Mouse (Mus musculus) hindbrain, embryonic 13.5 days (tissue): Measurements from ENCODE around the gene Olfr1254. TPM values are rescaled to one million over a fixed set of nuclear protein-coding genes. Genes with fewer than 3 reads are reported as not detected.

Experiments
- ATAC-seq: fragments of 200-750 bp; cut with Nextera tagmentation; 2 replicates; pipeline ENCODE4 v1.8.0; 2017; ENCODE audit warnings: moderate TSS enrichment; ENCODE audit not compliant: low FRiP score
- H3K27ac ChIP-seq: fragments of 300-500 bp; sonication (generic); 2 replicates; pipeline ENCODE4 v1.5.1; 2015; ENCODE audit warnings: inconsistent platforms, mild to moderate bottlenecking, moderate library complexity
- H3K27me3 ChIP-seq: fragments of 300-500 bp; sonication (generic); 2 replicates; pipeline ENCODE4 v1.6.1; 2015; ENCODE audit warnings: mild to moderate bottlenecking, inconsistent platforms
- H3K36me3 ChIP-seq: fragments of 300-500 bp; sonication (generic); 2 replicates; pipeline ENCODE4 v1.6.1; 2015; ENCODE audit warnings: mild to moderate bottlenecking, inconsistent platforms
- H3K4me1 ChIP-seq: fragments of 300-500 bp; sonication (generic); replicated peaks from 2 replicates; pipeline ENCODE4 v1.6.1; 2015; ENCODE audit warnings: inconsistent platforms
- H3K4me2 ChIP-seq: fragments of 300-500 bp; sonication (generic); 2 replicates; pipeline ENCODE4 v1.6.1; 2015; ENCODE audit warnings: inconsistent platforms, mild to moderate bottlenecking, moderate library complexity
- H3K4me3 ChIP-seq: fragments of 300-500 bp; sonication (generic); 2 replicates; pipeline ENCODE4 v1.5.1; 2015; ENCODE audit warnings: mild to moderate bottlenecking, inconsistent platforms
- H3K9ac ChIP-seq: fragments of 300-500 bp; sonication (generic); 2 replicates; pipeline ENCODE4 v1.6.1; 2015; ENCODE audit warnings: mild to moderate bottlenecking, inconsistent platforms
- H3K9me3 ChIP-seq: fragments of 300-500 bp; sonication (generic); 2 replicates; pipeline ENCODE4 v1.6.1; 2016; ENCODE audit warnings: inconsistent platforms
- WGBS: fragments of 180-500 bp; shearing (Covaris S2); methylation state at CpG from one replicate; pipeline ENCODE4 v1.1.7; 2015; 5-methylcytosine and 5-hydroxymethylcytosine counted together
- polyA plus RNA-seq: library from polyadenylated mRNA; unstranded; fragments of >200 nt; fragmentation: Nextera tagmentation; extraction: Ambion mirVana; gene quantifications from 2 replicates; pipeline ENCODE4 v1.2.1, GENCODE M21; 2015

Gene Olfr1254
- not detected in 2 replicates for polyA plus RNA-seq

DNA sequence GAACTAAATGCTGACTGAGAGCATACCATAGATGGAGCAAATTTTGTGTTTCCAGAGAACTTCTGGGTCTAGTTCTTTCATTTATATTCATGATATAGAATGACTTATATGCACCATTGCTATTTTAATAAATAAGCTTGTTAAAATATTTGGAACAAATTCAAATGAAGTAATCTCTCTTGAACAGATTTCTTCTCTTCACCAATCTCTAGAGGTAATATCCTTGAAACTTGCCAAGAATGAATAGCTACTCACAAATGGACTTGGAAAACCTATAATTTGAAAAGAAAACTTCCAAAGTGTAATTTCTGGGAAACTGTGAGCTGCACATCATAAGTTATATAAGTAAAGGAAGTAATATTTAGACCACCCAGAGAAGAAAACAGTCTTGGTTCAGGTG, at the start of gene Olfr1254:
TSS of gene Olfr1254 (minus strand) at position 101 of the 400 bp plus-strand sequence.
- no peak for ATAC-seq
- H3K9ac ChIP-seq, result no peak within 1 kb of the TSS
- H3K27ac ChIP-seq, result no peak within 1 kb of the TSS
- no peaks in the 10 kb centered on the region for H3K4me1 ChIP-seq
- H3K4me2 ChIP-seq, result no peak within 1 kb of the TSS
- no peaks in the 10 kb centered on the region for H3K9me3 ChIP-seq
- H3K27me3 ChIP-seq, result no peaks in the 10 kb centered on the region
- no peaks in the 10 kb centered on the region for H3K36me3 ChIP-seq
- H3K4me3 ChIP-seq, result no peak within 1 kb of the TSS

- H3K27me3 ChIP-seq, result no peaks in the 10 kb centered on the region
- H3K9ac ChIP-seq, result no peak within 1 kb of the TSS
- H3K9me3 ChIP-seq, result no peaks in the 10 kb centered on the region
- H3K4me2 ChIP-seq, result no peak within 1 kb of the TSS
- ATAC-seq, result no peak
- no peak within 1 kb of the TSS for H3K27ac ChIP-seq
- no peaks in the 10 kb centered on the region for H3K4me1 ChIP-seq
- WGBS, result 66% methylated on average over 2 of the region's 2 CpGs
- no peak within 1 kb of the TSS for H3K4me3 ChIP-seq
- no peaks in the 10 kb centered on the region for H3K36me3 ChIP-seq
Observed at GRCm38 (mm10) chr2:89841455-89841854, 48.0 kb upstream of the Olfr1254 start, which contains the start of gene Olfr1256. Olfr1256 (minus strand) TSS chr2:89841555.

DNA sequence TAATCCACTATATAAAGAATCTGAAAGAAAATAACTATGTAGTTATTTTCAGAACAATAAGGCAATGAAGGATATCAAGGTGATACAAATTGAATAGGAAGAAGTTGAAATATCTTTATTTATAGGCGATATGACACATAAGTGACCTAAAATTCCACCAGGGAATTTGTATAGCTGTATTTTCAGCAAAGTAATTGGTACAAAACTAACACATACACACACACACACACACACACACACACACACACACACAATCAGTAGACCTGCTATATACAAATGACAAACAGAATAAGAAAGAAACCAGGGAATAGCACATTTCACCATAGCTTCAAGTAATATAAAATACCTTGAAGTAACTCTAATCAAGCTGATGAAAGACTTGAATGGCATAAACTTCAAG, 26.8 kb upstream of the Olfr1254 start:
- ATAC-seq, result no peak
- Histone ChIP-seq H3K9ac (no peak overlapping the region), H3K36me3 (no peaks in the 10 kb centered on the region), H3K27me3 (no peaks in the 10 kb centered on the region), H3K9me3 (no peaks in the 10 kb centered on the region), H3K27ac (no peak overlapping the region), H3K4me2 (no peak overlapping the region), H3K4me1 (no peaks in the 10 kb centered on the region), H3K4me3 (no peak overlapping the region)
- 88% methylated on average over 1 of the region's 1 CpGs for WGBS

GRCm38 (mm10) chr2:89811751-89812150, 18.3 kb upstream of the Olfr1254 start, which contains the start of gene Olfr1255:
Olfr1255 (plus strand) TSS chr2:89812051.
- ATAC-seq, result no peak
- Histone ChIP-seq H3K36me3 (no peaks in the 10 kb centered on the region), H3K4me1 (no peaks in the 10 kb centered on the region), H3K9ac (no peak within 1 kb of the TSS), H3K27ac (no peak within 1 kb of the TSS), H3K9me3 (no peaks in the 10 kb centered on the region), H3K4me3 (no peak within 1 kb of the TSS), H3K27me3 (no peaks in the 10 kb centered on the region), H3K4me2 (no peak within 1 kb of the TSS)
- WGBS, result 92% methylated on average over 3 of the region's 3 CpGs

- no peaks in the 10 kb centered on the region for H3K27me3 ChIP-seq
Observed at GRCm38 (mm10) chr2:89810751-89811150, 17.3 kb upstream of the Olfr1254 start.

GRCm38 (mm10) chr2:89799583-89799982, 6.2 kb upstream of the Olfr1254 start:
- Histone ChIP-seq H3K4me1 (no peaks in the 10 kb centered on the region), H3K36me3 (no peaks in the 10 kb centered on the region), H3K4me3 (no peak overlapping the region), H3K9me3 (no peaks in the 10 kb centered on the region), H3K27ac (no peak overlapping the region), H3K9ac (no peak overlapping the region), H3K4me2 (no peak overlapping the region), H3K27me3 (no peaks in the 10 kb centered on the region)
- WGBS, result 93% methylated on average over 3 of the region's 3 CpGs
- ATAC-seq, result no peak

More at GRCm38 (mm10) chr2:89810751-89811150, 17.3 kb upstream of the Olfr1254 start:
- Histone ChIP-seq H3K4me1 (no peaks in the 10 kb centered on the region), H3K9me3 (no peaks in the 10 kb centered on the region), H3K4me3 (no peak overlapping the region), H3K36me3 (no peaks in the 10 kb centered on the region), H3K4me2 (no peak overlapping the region), H3K27ac (no peak overlapping the region), H3K9ac (no peak overlapping the region)
- ATAC-seq, result no peak
- WGBS, result 91% methylated on average over 2 of the region's 2 CpGs

GRCm38 (mm10) chr2:89756990-89757389, 36.4 kb downstream of the Olfr1254 start, which contains the start of gene Olfr1253:
Olfr1253 (minus strand) TSS chr2:89757090.
- H3K4me3 ChIP-seq, result no peak within 1 kb of the TSS
- 95% methylated on average over 1 of the region's 1 CpGs for WGBS
- no peak within 1 kb of the TSS for H3K4me2 ChIP-seq
- H3K27ac ChIP-seq, result no peak within 1 kb of the TSS
- no peaks in the 10 kb centered on the region for H3K36me3 ChIP-seq
- no peaks in the 10 kb centered on the region for H3K9me3 ChIP-seq
- no peak for ATAC-seq
- H3K9ac ChIP-seq, result no peak within 1 kb of the TSS
- H3K27me3 ChIP-seq, result no peaks in the 10 kb centered on the region
- no peaks in the 10 kb centered on the region for H3K4me1 ChIP-seq

Other genes starting within 250 kb of the Olfr1254 start
- gene Olfr1245, start 215.2 kb downstream of the Olfr1254 start, polyA plus RNA-seq, result not detected in 2 replicates
- gene Olfr1246, start 200.5 kb downstream of the Olfr1254 start, polyA plus RNA-seq, result not detected in 2 replicates
- not detected in 2 replicates for gene Olfr1247, start 179.5 kb downstream of the Olfr1254 start, polyA plus RNA-seq
- gene Olfr1248, start 175.4 kb downstream of the Olfr1254 start, polyA plus RNA-seq, result not detected in 2 replicates
- gene Olfr1249, start 158.6 kb downstream of the Olfr1254 start, polyA plus RNA-seq, result not detected in 2 replicates
- gene Olfr1250, start 132.2 kb downstream of the Olfr1254 start, polyA plus RNA-seq, result not detected in 2 replicates
- not detected in 2 replicates for gene Olfr1251, start 121.7 kb downstream of the Olfr1254 start, polyA plus RNA-seq
- not detected in 2 replicates for gene Olfr1252, start 68.6 kb downstream of the Olfr1254 start, polyA plus RNA-seq
- gene Olfr1253, start 36.5 kb downstream of the Olfr1254 start, polyA plus RNA-seq, result not detected in 2 replicates
- not detected in 2 replicates for gene Olfr1255, start 18.4 kb upstream of the Olfr1254 start, polyA plus RNA-seq
- gene Olfr1256, start 47.9 kb upstream of the Olfr1254 start, polyA plus RNA-seq, result not detected in 2 replicates
- 0.19 TPM in 1 of 2 replicates, not detected in the other for gene Olfr48, start 54.6 kb upstream of the Olfr1254 start, polyA plus RNA-seq
- not detected in 2 replicates for gene Olfr1257, start 84.8 kb upstream of the Olfr1254 start, polyA plus RNA-seq
- gene Olfr1258, start 133.7 kb upstream of the Olfr1254 start, polyA plus RNA-seq, result not detected in 2 replicates
- gene Olfr1259, start 155.0 kb upstream of the Olfr1254 start, polyA plus RNA-seq, result not detected in 2 replicates
- gene Olfr1260, start 180.7 kb upstream of the Olfr1254 start, polyA plus RNA-seq, result not detected in 2 replicates
- gene Olfr1261, start 197.6 kb upstream of the Olfr1254 start, polyA plus RNA-seq, result not detected in 2 replicates
- gene Olfr1262, start 206.5 kb upstream of the Olfr1254 start, polyA plus RNA-seq, result not detected in 2 replicates
- not detected in 2 replicates for gene Olfr1263, start 218.5 kb upstream of the Olfr1254 start, polyA plus RNA-seq
- gene Olfr1264, start 232.0 kb upstream of the Olfr1254 start, polyA plus RNA-seq, result not detected in 2 replicates
- gene Olfr1265, start 241.7 kb upstream of the Olfr1254 start, polyA plus RNA-seq, result not detected in 2 replicates